Comparison of ENCODE assay signal across 30 mouse cellular contexts in the genomic region with DNA sequence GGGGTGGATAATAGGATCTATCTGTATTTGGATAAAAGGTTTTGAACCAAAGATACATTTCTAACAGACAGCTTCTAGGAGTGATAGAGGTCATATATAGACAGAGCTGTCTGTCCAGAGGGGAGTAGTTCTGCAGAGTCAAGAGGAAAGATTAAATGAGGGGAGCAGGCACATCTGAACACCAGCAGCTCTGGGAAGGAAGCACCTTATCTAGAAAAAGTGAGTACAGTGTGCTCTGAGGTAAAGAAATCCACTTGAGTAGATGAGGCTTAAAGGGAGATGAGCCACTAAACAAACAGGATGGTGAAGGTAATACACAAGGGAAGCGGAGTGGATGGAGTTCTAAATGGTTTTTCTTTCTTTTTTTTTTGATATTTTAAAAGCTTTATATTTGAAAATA. TPM values are rescaled to one million over a fixed set of nuclear protein-coding genes. Genes with fewer than 3 reads are reported as not detected.
A peak's percentile ranks its signal among the peaks of the same experiment; 100 is the strongest.
DNase-seq lines count a peak whose midpoint lies in the region; ATAC-seq lines count a peak whose summit lies in the region.
"Had no signal": no experiment of that assay in that cellular context is flagged by ENCODE, and none has a peak within 500 bp of the region (broad histone marks: within the 10 kb centered on the region; RNA-seq: fewer than 3 reads in every experiment).

No protein-coding gene starts in this region.

- 96% methylated on average over 1 of the region's 1 CpGs for WGBS in liver, embryonic 11.5 days
- 78% methylated on average over 1 of the region's 1 CpGs for WGBS in liver, embryonic 15.5 days (ENCODE audit: insufficient replicate concordance)

- H3K9ac ChIP-seq in liver, embryonic 11.5 days (ENCODE audit: low read depth, low read length) = no peak overlapping the region
- H3K9ac ChIP-seq in liver, embryonic 15.5 days = no peak overlapping the region
- H3K9ac ChIP-seq: forebrain, embryonic 13.5 days; heart, embryonic 13.5 days; hindbrain, embryonic 14.5 days had no signal

- H3K4me1 ChIP-seq in liver, embryonic 11.5 days (replicated peaks; ENCODE audit: control insufficient read depth, insufficient read depth, low read length) = peaks cover 32% of the 10 kb centered on the region
- H3K4me1 ChIP-seq in liver, embryonic 15.5 days (replicated peaks) = peaks cover 63% of the 10 kb centered on the region

- no peak overlapping the region for H3K4me3 ChIP-seq in liver, embryonic 11.5 days (ENCODE audit: low read depth, low read length)
- no peak overlapping the region for H3K4me3 ChIP-seq in liver, embryonic 15.5 days (replicated peaks)
- H3K4me3 ChIP-seq: forebrain, embryonic 10.5 days; forebrain, embryonic 13.5 days; heart, embryonic 13.5 days had no signal

- no peaks in the 10 kb centered on the region for H3K9me3 ChIP-seq in liver, embryonic 11.5 days (ENCODE audit: control insufficient read depth, low read length)
- no peaks in the 10 kb centered on the region for H3K9me3 ChIP-seq in liver, embryonic 15.5 days (replicated peaks)
- H3K9me3 ChIP-seq: forebrain, embryonic 10.5 days; forebrain, embryonic 13.5 days; heart, embryonic 13.5 days had no signal

- peak; percentile 27; the same call in 1 of the 2 replicates for ATAC-seq in liver, embryonic 11.5 days (replicated peaks; ENCODE audit: low FRiP score)
- no peak for ATAC-seq in liver, embryonic 15.5 days (ENCODE audit: insufficient read depth)
- ATAC-seq: forebrain, embryonic 13.5 days; forebrain, embryonic 16.5 days; hindbrain, postnatal 0 days had no signal

- H3K27me3 ChIP-seq in liver, embryonic 11.5 days (replicated peaks; ENCODE audit: control insufficient read depth, insufficient read depth, low read length) = no peaks in the 10 kb centered on the region
- H3K27me3 ChIP-seq in liver, embryonic 15.5 days = no peaks in the 10 kb centered on the region
- H3K27me3 ChIP-seq: forebrain, embryonic 13.5 days; heart, embryonic 13.5 days had no signal

- no peak for DNase-seq in liver, embryonic 11.5 days (ENCODE audit: low spot score)
- DNase-seq in liver = no peak
- DNase-seq in c-Kit-positive CD71-positive TER-119-negative erythroid progenitor cells, embryonic 14.5 days (ENCODE audit: low read depth) = peak; percentile 40
- DNase-seq in lung, postnatal 14 days = no peak
- DNase-seq in gastrocnemius, adult 8-10 months (ENCODE audit: low spot score in 2 of 2) = no peak
- no peak for DNase-seq in urinary bladder, postnatal 14 days (ENCODE audit: low spot score)
- DNase-seq: adrenal gland, adult 2 months; adrenal gland, postnatal 14 days; cerebellum, adult 11-12 months; cerebellum, adult 8-10 months; cerebellum, postnatal 10 days; gastrocnemius, postnatal 25 days; heart, adult 18-20 months; heart, postnatal 14 days; heart, postnatal 4 days had no signal

- H3K27ac ChIP-seq in liver, embryonic 11.5 days (ENCODE audit: low read depth, low read length) = no peak overlapping the region
- peak overlapping the region; percentile 15; the same call in 1 of the 2 replicates for H3K27ac ChIP-seq in liver, embryonic 15.5 days (replicated peaks)
- H3K27ac ChIP-seq: forebrain, embryonic 10.5 days; forebrain, embryonic 13.5 days; heart, embryonic 13.5 days; hindbrain, embryonic 14.5 days; hindbrain, postnatal 0 days had no signal

- peaks cover 3% of the 10 kb centered on the region; the same call in 1 of the 2 replicates for H3K36me3 ChIP-seq in liver, embryonic 11.5 days (ENCODE audit: control insufficient read depth, insufficient read depth, low read length)
- H3K36me3 ChIP-seq in liver, embryonic 15.5 days (replicated peaks) = 0 out of 2 replicates have a peak, but pooled peaks cover 9% of the 10 kb centered on the region

- H3K4me2 ChIP-seq in liver, embryonic 11.5 days = no peak overlapping the region
- peak overlapping the region; percentile 13; the same call in 1 of the 2 replicates for H3K4me2 ChIP-seq in liver, embryonic 15.5 days
- H3K4me2 ChIP-seq: forebrain, embryonic 13.5 days; heart, embryonic 13.5 days; hindbrain, embryonic 14.5 days had no signal

RNA-seq across cellular contexts. Expression of a gene that starts 4.4 kb away (rescaled TPM):
- 30.9 and 32.2 TPM in 2 replicates for polyA plus RNA-seq in liver, embryonic 11.5 days (2014; fragmentation: Nextera tagmentation; extraction: Ambion mirVana)
- polyA plus RNA-seq in liver, embryonic 15.5 days (2015; fragmentation: Nextera tagmentation; extraction: Ambion mirVana) = 10.2 and 10.4 TPM in 2 replicates
- 10 to 100 TPM; 24.4 to 29.9 (median 26.0) TPM for total RNA-seq in gastrocnemius, adult 8-10 months (2022)

RNA-seq across cellular contexts. Expression of a gene that starts 20.5 kb away (rescaled TPM):
- polyA plus RNA-seq in liver, embryonic 11.5 days (2014; fragmentation: Nextera tagmentation; extraction: Ambion mirVana) = 2.0 and 2.2 TPM in 2 replicates
- 0.76 and 1.6 TPM in 2 replicates for polyA plus RNA-seq in liver, embryonic 15.5 days (2015; fragmentation: Nextera tagmentation; extraction: Ambion mirVana)
- 1 to 10 TPM in 3 of 4 experiments, under 1 TPM in 1; 0.96 to 2.6 (median 2.0) TPM for total RNA-seq in gastrocnemius, adult 8-10 months (2022)
- polyA plus RNA-seq: forebrain, embryonic 16.5 days; hindbrain, embryonic 11.5 days had no signal

RNA-seq across cellular contexts. Expression of a gene that starts 36.5 kb away (rescaled TPM):
- 41.7 and 43.3 TPM in 2 replicates for polyA plus RNA-seq in liver, embryonic 11.5 days (2014; fragmentation: Nextera tagmentation; extraction: Ambion mirVana)
- polyA plus RNA-seq in liver, embryonic 15.5 days (2015; fragmentation: Nextera tagmentation; extraction: Ambion mirVana) = 35.1 and 45.6 TPM in 2 replicates
- total RNA-seq in gastrocnemius, adult 8-10 months (2022) = 10 to 100 TPM; 39.4 to 56.8 (median 48.4) TPM

RNA-seq across cellular contexts. Expression of a gene that starts 53.3 kb away (rescaled TPM):
- not detected in 2 replicates for polyA plus RNA-seq in liver, embryonic 11.5 days (2014; fragmentation: Nextera tagmentation; extraction: Ambion mirVana)
- not detected in 2 replicates for polyA plus RNA-seq in liver, embryonic 15.5 days (2015; fragmentation: Nextera tagmentation; extraction: Ambion mirVana)
- not detected for total RNA-seq in gastrocnemius, adult 8-10 months (2022)
- total RNA-seq: adrenal gland, adult 2 months; adrenal gland, postnatal 14 days; adrenal gland, postnatal 4 days; ES-E14; gastrocnemius, adult 18-20 months; gastrocnemius, postnatal 25 days; heart, adult 18-20 months; heart, postnatal 14 days; heart, postnatal 4 days; hindbrain, postnatal 0 days had no signal
- polyA plus RNA-seq: adrenal gland, adult 2 months; embryonic facial prominence, embryonic 11.5 days; embryonic facial prominence, embryonic 14.5 days; forebrain, embryonic 10.5 days; forebrain, embryonic 13.5 days; forebrain, embryonic 16.5 days; gonadal fat pad, adult 2 months; heart, embryonic 13.5 days; heart, embryonic 16.5 days; hindbrain, embryonic 11.5 days; hindbrain, embryonic 14.5 days; hindbrain, postnatal 0 days had no signal
